Mouse (Mus musculus) telencephalon, adult 2 months (tissue): Measurements from ENCODE around the gene Wnt16.
"Not testable (repeated sequence)": the region's sequence is repeated elsewhere in the genome, so short reads cannot be mapped to it uniquely, and the experiment has no call there.

ENCODE experiments used
- DNase-seq: peaks from one replicate; pipeline ENCODE4 v3.0.0-alpha.2; 2011; ENCODE audit warnings: low read depth, low spot score

Gene Wnt16

DNA sequence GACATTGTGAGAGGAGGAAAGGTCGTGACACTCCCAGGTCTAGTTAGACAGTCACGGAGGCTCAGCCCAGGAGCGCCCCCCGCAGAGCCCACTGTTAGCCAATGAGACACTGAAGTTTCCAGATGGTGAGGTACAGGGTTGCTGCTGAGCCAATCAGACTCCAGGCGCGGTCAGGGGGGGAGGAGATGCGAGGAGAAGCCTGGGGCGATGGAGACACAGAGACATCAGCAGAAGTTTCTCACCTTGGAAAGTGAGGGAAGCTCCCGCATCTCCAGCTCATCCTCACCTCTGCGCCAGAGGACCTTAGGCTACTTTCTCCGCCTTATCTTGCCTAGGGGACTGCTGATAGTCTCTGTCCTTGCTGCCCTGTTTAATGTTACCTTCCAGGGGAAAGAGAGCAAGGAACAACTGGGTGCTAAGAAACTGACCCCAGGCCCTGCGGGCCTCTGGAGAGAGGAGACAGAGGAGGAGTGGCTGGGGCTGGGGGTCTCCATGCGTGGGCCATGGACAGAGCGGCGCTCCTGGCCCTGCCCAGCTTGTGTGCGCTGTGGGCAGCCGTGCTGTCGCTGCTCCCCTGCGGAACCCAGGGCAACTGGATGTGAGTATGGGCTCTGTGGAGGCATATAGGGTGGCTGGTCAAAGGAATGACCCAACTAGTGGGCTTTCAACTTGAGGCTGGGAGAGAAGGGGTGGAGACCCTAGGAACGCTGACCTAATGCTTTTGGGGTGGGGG, at the start of gene Wnt16:
Gene Wnt16 (plus strand): TSS at position 224 of the 733 bp plus-strand sequence.
- DNase-seq = no peak

DNA sequence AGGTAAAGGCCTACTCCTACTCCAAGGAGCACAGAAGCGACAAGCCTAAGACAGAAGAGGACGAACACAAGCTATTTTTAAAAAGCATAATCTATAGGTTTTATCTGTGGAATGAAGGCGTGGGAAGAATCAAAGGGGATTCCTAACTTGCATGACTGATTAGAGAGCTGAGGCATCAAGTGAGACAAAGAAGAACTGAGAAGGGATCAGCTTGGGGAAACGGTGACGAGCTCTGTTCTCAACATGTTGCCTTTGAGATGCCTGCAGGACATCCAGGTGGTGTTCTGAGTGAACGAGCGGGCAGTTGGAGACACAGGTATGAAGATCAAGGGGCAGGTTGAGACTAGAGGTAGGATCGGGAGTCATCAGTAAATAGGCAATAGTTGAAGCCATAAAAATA, 44.7 kb upstream of the Wnt16 start:
- no peak for DNase-seq

DNA sequence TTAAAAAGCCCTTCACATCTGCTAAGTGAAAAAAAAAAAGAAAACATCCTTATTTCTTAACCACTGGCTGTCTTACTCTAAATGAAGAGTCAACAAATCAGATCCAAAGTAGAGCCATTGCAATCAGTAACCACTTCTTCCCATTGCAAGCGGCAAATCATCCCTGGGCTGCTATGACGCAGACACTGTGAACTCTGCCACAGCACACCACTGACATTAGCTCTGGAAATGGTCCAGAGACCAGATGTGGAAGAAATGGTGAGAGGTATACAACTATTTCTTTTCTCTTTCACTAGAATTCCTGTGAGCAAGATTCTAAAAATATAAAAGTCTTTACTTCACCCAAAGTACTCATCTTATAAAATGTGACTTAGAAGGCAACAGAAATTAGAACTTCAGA, 41.3 kb upstream of the Wnt16 start:
- no peak for DNase-seq

DNA sequence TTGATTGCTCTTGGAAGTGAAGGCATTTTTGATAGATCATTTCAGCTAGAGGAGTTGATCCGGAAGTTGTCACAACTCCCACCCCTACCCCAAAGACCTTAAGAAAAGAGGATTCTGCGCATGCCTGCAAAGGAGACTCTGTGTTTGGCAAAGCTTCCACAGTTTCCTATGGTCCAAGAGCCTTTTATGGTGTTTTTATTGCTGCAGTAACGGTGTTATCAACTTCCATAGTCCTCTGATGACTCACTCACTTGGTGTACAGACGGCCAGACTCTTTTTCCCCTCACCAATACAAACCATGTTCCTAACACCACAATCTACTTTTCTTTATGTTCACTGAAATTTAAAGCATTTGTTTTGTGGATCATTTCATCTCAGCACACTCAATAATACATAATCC, 29.2 kb upstream of the Wnt16 start:
- DNase-seq = no peak

DNA sequence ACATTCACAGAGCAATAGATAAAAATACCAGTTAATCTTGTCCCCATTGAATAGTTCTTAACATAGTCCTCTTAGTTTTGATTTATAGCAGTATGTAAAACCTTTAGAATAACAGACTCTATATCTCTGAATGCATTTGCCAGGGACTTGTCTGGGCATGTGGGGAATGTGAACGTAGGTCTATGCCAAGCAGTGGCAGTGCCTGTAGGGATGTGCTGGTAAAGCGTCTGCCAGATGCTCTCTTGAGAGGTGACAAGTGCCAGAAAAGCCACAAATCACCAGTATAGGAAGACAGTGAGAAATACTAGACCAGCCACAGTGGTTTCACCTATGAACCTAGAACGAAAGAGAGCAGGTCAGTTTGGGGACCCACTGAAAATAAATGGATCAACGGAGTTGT, 25.5 kb upstream of the Wnt16 start:
- no peak for DNase-seq

DNA sequence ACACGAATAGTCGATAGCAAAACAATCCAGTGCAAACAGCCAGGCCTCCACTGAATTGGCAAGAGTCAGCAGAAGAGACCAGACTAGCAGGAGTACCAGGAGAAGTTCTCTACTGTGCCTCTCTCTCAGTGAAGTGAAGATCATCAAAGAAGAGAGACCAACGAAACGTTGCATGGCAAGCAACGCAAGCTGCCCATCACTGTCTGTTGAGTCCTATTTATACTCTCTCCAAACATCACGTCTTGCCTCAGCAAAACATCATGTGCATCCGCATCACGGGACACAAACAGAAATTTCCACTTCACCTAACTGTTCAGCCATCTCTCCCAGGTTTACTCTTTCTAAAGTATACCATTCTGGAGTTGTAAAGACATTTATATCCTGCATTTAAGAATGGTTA, 23.9 kb upstream of the Wnt16 start:
- not testable (repeated sequence) for DNase-seq

DNA sequence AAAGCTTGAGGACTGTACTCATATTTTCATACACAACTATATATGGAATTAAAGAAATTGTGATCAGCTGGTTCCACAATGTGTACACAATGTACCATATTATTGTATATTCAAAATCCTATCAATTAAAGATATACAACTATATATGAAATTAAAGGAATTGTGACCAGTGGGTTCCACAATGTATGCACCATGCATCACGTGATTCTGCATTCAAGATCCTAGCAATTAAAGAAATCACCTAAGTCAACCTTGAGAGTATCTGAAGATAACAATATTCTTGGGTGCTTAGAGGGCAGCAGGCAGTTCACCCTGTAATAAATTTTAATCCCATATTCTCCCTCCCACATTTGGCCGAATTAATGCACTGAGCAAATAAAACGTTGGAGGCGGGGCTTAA, 22.0 kb upstream of the Wnt16 start:
- no peak for DNase-seq

DNA sequence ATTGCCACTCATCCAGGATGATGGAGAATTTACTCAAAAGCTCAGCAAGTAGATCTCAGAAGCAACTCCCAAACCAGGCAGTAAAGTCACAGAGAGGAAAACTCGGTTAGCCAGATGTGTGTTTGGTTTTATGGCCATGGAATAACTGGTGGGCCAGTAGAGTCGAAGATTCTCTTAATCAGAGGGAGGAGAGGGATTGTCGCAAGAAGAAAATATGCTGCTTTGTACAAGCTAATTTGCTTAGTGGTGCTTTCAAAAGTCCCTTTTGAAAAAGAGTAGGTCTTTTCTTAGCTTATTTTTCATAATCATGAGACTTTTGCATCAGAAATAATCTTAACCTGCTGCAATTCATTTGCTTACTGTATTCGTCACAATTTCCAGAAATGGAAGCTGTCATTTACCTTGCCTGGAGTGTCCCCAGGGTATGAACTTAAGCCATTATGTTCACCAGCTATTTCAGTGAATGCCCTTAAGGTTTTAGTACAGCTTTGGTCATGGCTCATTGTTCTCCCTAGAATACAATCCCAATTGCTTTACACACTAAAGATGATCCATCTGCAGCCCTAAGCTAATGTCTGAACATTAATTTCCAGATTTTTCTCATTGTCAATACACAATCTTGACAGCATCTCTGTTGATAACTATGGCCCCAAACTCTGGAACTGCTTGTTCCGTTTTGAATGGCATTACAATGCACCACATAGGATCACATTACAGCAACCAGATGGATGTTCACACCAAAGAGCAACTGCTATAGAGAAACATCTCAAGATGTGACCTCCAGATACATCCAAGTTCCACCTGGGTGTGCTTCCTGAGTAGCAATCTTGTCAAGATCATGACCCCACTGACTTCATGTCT, 20.0 kb upstream of the Wnt16 start:
- DNase-seq = no peak

DNA sequence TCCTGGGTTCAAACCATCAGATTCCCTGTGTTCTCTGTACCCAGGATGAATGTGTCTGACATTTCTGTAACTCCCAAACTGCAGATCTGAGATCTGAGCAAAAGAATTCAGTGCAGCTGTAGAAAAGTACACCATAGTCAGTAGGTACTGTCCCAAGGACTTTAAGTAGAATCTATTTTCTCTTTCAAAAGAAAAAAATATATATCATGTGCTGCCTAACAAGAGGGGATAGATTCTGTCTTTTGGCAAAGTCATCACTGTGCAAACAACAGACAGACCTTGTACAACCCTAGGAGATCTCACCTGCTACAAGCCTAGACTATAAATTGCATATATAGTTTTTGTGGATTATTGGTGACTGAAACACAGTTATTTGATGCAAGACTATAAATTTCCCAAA, 19.4 kb upstream of the Wnt16 start:
- no peak for DNase-seq

DNA sequence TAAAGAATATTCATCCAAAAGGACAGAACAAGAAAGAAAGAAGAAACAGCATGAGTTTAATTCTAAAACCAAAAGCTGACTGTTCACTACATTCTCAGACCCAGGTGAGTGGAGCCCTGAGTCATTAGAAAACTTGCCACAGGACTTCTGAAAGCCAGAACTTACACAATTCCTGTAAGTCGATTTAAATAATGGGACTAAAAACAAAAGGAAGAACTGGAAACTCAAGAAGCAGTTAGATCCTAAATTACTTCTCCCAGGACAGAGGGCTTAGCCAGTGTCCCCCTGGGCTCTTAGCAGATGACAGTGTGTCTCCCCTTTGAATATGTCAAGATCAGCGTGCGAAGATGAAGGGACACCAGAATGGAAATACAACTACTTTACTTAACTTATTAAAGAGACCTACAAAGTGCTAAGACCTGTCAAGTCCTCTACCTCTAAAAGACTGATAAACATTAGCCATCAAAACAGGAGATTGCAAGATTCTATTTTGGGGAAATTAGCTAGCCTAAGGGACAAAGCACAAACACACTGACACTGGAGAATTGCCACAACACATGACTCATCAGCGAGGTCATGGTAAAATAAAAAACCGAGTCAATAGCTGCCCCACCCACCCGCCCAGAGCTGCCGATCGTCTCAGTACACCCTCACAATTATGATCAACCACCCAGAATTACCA, 18.0 kb upstream of the Wnt16 start:
- DNase-seq = no peak

DNA sequence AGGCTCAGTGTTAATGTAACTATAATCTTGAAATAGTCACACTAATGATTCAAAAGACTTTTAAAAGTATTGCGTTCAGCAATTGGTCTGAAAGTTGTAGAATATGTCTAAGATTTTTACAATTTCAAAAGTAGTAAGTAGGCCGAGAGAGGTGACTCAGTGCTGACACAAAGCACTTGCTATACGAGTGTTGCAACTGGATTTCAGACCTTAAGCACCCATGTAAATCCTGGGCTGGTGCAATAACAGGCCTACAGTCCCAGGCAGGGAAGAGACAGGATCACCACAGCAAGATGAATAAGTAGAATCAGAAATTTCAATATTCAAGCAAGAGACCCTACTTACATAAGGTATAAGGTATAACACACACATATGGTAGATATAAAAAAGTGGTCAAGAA, 10.1 kb upstream of the Wnt16 start:
- DNase-seq = no peak

DNA sequence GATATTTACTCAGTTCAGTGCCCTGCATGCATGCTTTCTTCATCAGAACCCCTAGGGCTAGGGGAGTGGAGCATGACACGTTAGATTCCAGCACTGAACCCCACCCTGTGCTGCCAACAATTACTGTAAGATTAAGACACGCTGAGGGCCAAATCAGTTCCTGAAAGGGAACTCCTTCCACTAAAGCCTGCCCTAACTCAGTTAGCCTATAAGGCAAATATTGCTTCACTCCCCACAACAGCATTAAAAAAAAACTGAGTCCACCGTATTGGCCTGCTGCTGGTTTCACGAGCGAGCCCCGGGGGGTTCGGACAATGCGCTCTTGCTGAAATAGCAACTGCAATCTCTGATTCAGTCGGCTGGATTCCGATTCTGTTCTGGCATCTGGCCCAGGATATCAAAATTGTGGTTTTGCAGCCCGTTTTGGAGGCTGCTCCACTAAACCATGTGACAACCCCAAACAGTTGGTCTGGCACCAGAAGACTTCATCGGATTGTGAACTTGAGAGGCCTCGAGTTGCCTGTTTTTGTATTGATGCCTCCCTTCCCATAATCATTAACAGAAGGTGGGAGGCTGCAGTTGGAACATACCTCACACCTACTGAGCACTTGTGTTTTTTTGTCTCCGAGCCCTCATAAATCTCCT, 7.7 kb upstream of the Wnt16 start:
- no peak for DNase-seq

DNA sequence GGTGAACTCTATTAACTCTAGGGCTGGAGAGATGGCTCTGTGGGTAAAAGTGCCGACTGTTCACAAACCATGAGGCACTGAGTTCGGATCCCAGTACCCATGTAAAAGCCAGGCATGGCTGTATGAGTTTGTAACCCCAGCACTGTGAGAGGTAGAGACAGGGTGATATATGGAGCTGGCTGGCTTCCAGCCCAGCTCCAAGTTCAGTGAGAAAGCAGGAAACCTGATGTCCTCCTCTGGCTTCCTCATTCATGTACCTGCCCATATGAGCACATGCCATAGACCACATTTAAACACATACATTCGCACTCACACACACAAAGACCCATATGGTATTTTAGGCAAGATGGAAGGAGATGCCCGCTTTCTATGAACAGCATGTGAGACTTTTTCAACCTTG, 5.6 kb upstream of the Wnt16 start:
- no peak for DNase-seq

DNA sequence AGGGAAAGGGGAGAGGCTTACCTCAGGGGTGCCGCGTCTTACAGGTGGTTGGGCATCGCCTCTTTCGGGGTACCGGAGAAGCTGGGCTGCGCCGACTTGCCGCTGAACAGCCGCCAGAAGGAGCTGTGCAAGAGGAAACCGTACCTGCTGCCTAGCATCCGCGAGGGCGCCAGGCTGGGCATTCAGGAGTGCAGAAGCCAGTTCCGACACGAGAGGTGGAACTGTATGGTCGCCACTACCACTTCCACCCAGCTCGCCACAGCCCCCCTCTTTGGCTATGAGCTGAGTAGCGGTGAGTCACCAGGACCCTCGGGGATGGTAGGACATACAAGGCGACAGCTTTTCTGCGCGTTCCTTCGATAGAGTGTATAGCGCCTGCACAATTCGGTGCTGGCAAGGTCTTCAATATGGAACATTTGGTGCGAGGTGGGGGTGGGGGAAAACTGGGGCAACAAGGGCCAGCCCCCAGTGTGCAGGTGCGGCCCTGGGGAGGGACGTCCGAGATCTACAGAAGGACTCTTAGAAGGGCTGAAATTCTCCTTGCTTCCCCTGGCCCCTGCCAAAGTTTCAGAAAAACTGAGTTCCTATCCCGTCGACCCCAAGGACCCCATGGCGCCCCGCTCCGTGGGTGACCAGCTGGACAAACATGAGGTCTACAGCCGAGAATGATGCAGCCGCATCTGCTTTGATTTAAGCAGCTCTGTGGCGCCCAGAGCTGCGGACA, 872 bp downstream of the Wnt16 start:
- no peak for DNase-seq

DNA sequence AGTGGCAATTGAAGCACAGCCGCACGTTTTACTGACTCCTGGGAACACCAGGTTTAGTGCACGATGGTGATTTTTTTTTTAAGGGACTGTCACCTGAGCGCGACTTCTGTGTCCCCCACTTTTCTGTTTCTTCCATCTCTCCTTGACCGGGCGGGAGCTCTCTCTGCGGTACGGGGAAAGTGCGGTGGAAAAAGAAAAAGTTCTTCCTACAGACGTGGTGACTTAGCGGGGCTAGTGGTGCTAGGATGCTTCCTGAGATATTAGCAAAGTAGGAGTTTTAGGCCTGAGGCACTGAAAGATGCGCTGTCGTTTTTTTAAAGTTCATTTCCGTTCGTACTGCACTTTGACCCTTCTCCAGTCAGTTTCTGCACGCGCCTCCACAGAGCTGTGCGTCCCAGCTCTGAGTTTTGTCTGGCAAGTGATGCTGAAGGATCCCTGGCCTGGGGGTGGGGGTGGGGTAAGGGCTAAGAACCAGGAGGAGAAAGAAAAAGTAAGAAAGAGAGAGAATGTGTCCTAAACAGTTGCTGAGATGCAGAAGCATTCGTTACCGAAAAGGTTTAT, 1.5 kb downstream of the Wnt16 start:
- no peak for DNase-seq

DNA sequence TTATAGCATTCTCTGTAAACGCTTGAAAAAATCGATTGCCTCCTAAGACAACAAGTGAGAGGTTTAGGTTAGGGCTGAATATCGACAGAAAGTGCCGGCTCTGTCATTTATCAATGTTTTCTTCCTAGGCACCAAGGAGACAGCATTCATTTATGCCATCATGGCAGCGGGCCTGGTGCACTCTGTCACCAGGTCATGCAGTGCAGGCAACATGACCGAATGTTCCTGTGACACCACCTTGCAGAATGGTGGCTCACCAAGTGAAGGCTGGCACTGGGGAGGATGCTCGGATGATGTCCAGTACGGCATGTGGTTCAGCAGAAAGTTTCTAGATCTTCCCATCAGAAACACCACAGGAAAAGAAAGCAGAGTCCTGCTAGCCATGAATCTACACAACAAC, 2.8 kb downstream of the Wnt16 start:
- DNase-seq = no peak

DNA sequence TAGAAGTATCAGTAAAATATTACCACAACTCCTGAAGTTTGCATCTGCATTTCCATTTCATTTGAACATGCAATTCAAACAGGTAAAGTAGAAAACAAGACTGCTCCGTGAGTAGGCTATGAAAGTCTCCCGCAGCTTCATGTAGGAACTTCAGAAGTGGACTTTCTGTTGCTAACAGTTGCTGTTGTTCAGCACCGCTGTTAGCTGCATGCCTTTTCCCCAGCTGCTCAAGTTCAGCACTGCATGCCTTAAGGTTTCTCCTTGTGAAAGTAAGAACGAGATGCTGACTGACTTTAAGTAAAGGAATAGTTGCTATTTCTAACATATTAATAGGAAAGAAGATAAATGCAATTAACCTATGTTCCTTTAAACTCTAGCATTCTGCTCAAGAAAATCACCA, 4.0 kb downstream of the Wnt16 start:
- no peak for DNase-seq

DNA sequence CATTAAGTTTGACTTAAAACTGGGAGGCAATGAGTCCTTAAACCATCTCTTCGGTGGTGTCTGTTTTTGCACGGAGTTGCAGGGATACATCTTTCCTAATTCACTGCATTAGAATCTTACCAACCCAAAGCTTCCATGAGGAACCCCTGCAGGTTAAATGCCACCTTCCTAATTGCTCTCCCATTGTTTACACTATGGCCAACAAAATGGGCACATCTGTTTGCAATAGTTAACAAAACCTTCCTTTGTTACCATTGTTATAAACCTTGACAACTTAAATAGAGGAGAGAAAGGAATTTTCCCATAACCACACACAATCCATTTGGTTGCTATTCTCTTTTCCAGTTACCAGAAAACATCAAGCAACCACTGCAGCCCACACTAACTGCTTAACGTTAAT, 5.9 kb downstream of the Wnt16 start:
- no peak for DNase-seq

DNA sequence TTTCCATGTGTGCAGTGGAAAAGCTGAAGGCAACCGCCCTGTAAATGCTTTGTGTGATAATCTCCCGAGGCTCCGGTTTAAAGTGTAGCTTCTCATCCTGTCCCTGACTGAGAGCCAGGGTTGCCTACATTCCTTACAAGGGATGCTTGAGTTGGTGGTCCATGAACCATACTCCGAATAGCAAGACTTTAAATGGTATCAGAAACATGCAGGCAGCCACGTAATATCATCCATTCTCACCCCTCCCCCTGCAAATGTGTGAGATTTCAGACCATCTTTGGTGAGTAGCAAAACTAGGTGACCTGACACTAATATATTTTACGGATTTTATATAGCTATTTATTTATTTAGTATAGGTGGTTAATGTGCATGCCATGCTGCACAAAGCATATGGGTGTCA, 9.0 kb downstream of the Wnt16 start:
- no peak for DNase-seq

DNA sequence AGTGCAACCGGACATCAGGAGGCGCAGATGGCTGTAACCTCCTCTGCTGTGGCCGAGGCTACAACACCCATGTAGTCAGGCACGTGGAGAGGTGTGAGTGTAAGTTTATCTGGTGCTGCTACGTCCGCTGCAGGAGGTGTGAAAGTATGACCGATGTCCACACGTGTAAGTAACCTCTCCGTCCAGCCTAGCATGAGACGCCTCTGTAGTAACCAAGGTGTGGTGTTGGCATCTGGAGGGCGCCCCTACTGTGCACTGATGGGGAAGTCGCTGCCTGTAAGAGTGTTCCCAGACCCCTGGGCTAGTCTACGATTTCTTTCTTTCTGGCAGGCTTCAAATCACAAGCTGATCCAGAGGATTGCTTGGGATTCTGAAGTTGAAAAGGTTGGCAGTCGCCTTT, 10.0 kb downstream of the Wnt16 start:
- no peak for DNase-seq
